Comparison of ENCODE assay signal across 23 mouse cellular contexts in the genomic region with DNA sequence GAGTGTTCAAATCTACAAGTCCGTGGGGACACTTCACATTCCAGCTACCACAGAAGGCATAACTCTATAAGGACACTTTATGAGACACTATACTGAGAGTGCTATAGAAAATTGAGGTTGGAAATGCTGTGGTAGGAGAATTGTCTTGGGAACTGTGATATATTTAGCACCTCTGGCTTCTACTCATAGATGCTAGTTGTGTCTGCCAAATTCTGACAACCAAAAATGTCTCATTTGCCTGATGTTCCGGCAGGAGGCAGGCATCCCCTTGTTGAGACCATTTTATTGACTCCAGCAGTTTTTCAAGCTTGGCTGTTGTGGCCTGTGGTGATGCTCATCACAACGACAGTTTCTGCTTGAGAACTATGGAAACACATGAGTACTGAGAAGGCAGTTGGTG.
DNase-seq lines count a peak whose midpoint lies in the region; ATAC-seq and TF ChIP-seq lines count a peak whose summit lies in the region.
"Had no signal": no experiment of that assay in that cellular context is flagged by ENCODE, and none has a peak within 500 bp of the region (broad histone marks: within the 10 kb centered on the region; RNA-seq: fewer than 3 reads in every experiment).

No protein-coding gene starts in this region.

- no peak overlapping the region for H3K4me2 ChIP-seq in intestine, postnatal 0 days (replicated peaks; ENCODE audit: low read depth)
- no peak overlapping the region for H3K4me2 ChIP-seq in intestine, embryonic 15.5 days (replicated peaks)
- no peak overlapping the region for H3K4me2 ChIP-seq in limb, embryonic 11.5 days (ENCODE audit: low read depth, severe bottlenecking)
- no peak overlapping the region for H3K4me2 ChIP-seq in stomach, postnatal 0 days (replicated peaks; ENCODE audit: low read depth)
- H3K4me2 ChIP-seq: embryonic facial prominence, embryonic 12.5 days; forebrain, embryonic 13.5 days; hindbrain, embryonic 14.5 days; liver, embryonic 11.5 days had no signal

- DNase-seq in limb, embryonic 11.5 days (ENCODE audit: low spot score), result peak; percentile 5
- DNase-seq in limb, embryonic 10.5 days (ENCODE audit: low spot score), result no peak
- DNase-seq in adipocyte (ENCODE audit: low spot score), result peak; percentile 58
- DNase-seq in stomach, postnatal 0 days (ENCODE audit: low spot score), result no peak
- DNase-seq in urinary bladder, postnatal 36 days (ENCODE audit: low spot score in 2 of 2), result no peak
- DNase-seq: B cell, adult 2 months; cerebellum, adult 2 months; gastrocnemius, adult 2 months; heart, adult 11 months; heart, postnatal 36 days; lung, adult 2 months; retina, postnatal 1 day; thymus, postnatal 36 days had no signal

- WGBS in intestine, postnatal 0 days, result 76% methylated on average over 3 of the region's 3 CpGs
- 80% methylated on average over 3 of the region's 3 CpGs for WGBS in intestine, embryonic 15.5 days
- WGBS in limb, embryonic 11.5 days, result 85% methylated on average over 3 of the region's 3 CpGs
- 91% methylated on average over 3 of the region's 3 CpGs for WGBS in limb, embryonic 10.5 days
- WGBS in stomach, postnatal 0 days, result 74% methylated on average over 3 of the region's 3 CpGs

- no peaks in the 10 kb centered on the region for H3K4me1 ChIP-seq in intestine, postnatal 0 days (replicated peaks; ENCODE audit: control insufficient read depth, insufficient read depth, low read length)
- no peaks in the 10 kb centered on the region for H3K4me1 ChIP-seq in intestine, embryonic 15.5 days (replicated peaks)
- H3K4me1 ChIP-seq in limb, embryonic 11.5 days (ENCODE audit: control insufficient read depth, insufficient read depth, low read length), result no peaks in the 10 kb centered on the region
- peaks cover 7% of the 10 kb centered on the region; the same call in 1 of the 2 replicates for H3K4me1 ChIP-seq in limb, embryonic 10.5 days
- no peaks in the 10 kb centered on the region for H3K4me1 ChIP-seq in stomach, postnatal 0 days (replicated peaks; ENCODE audit: control insufficient read depth, insufficient read depth)
- H3K4me1 ChIP-seq: embryonic facial prominence, embryonic 12.5 days; midbrain, embryonic 10.5 days had no signal

- 0 out of 2 replicates have a peak, but pooled peaks have one; percentile 11 for TF ChIP-seq CTCF in intestine, postnatal 0 days (IDR thresholded peaks at IDR 0.05; ENCODE audit: low read depth)
- peak; percentile 27; the same call in 1 of the 2 replicates for TF ChIP-seq CTCF in stomach, postnatal 0 days (IDR thresholded peaks at IDR 0.05; ENCODE audit: low read depth)

- H3K36me3 ChIP-seq in intestine, postnatal 0 days (ENCODE audit: control insufficient read depth, insufficient read depth), result no peaks in the 10 kb centered on the region
- no peaks in the 10 kb centered on the region for H3K36me3 ChIP-seq in intestine, embryonic 15.5 days
- H3K36me3 ChIP-seq in limb, embryonic 11.5 days (ENCODE audit: control insufficient read depth, insufficient read depth, low read length), result no peaks in the 10 kb centered on the region
- H3K36me3 ChIP-seq in limb, embryonic 10.5 days, result no peaks in the 10 kb centered on the region
- no peaks in the 10 kb centered on the region for H3K36me3 ChIP-seq in stomach, postnatal 0 days (ENCODE audit: control insufficient read depth, insufficient read depth, low read length)
- H3K36me3 ChIP-seq: embryonic facial prominence, embryonic 12.5 days; midbrain, embryonic 10.5 days had no signal

- H3K27me3 ChIP-seq in intestine, postnatal 0 days (replicated peaks; ENCODE audit: control insufficient read depth, insufficient read depth, low read length), result no peaks in the 10 kb centered on the region
- no peaks in the 10 kb centered on the region for H3K27me3 ChIP-seq in intestine, embryonic 15.5 days (replicated peaks)
- H3K27me3 ChIP-seq in limb, embryonic 11.5 days (ENCODE audit: control insufficient read depth, insufficient read depth, low read length), result no peaks in the 10 kb centered on the region
- H3K27me3 ChIP-seq in limb, embryonic 10.5 days (ENCODE audit: low read depth, poor library complexity, severe bottlenecking), result no peaks in the 10 kb centered on the region
- H3K27me3 ChIP-seq in stomach, postnatal 0 days (ENCODE audit: control insufficient read depth, insufficient read depth, low read length), result no peaks in the 10 kb centered on the region
- H3K27me3 ChIP-seq: embryonic facial prominence, embryonic 12.5 days; forebrain, embryonic 13.5 days had no signal

- no peak overlapping the region for H3K9ac ChIP-seq in intestine, postnatal 0 days (ENCODE audit: low read depth, low read length)
- no peak overlapping the region for H3K9ac ChIP-seq in intestine, embryonic 15.5 days
- H3K9ac ChIP-seq in limb, embryonic 11.5 days (ENCODE audit: low read length), result no peak overlapping the region
- H3K9ac ChIP-seq in stomach, postnatal 0 days (ENCODE audit: low read length), result no peak overlapping the region
- H3K9ac ChIP-seq: embryonic facial prominence, embryonic 12.5 days; forebrain, embryonic 13.5 days; hindbrain, embryonic 14.5 days had no signal

- H3K27ac ChIP-seq in intestine, postnatal 0 days (ENCODE audit: low read depth, low read length), result no peak overlapping the region
- H3K27ac ChIP-seq in intestine, embryonic 15.5 days, result no peak overlapping the region
- no peak overlapping the region for H3K27ac ChIP-seq in limb, embryonic 11.5 days (replicated peaks; ENCODE audit: low read depth, low read length)
- no peak overlapping the region for H3K27ac ChIP-seq in limb, embryonic 10.5 days
- no peak overlapping the region for H3K27ac ChIP-seq in stomach, postnatal 0 days (replicated peaks)
- H3K27ac ChIP-seq: embryonic facial prominence, embryonic 12.5 days; forebrain, embryonic 13.5 days; gastrocnemius, adult 2 months; hindbrain, embryonic 14.5 days; macrophage; midbrain, embryonic 10.5 days had no signal

- H3K4me3 ChIP-seq in intestine, postnatal 0 days (ENCODE audit: low read depth, low read length), result no peak overlapping the region
- no peak overlapping the region for H3K4me3 ChIP-seq in intestine, embryonic 15.5 days (replicated peaks)
- H3K4me3 ChIP-seq in limb, embryonic 11.5 days (ENCODE audit: low read depth, low read length), result no peak overlapping the region
- no peak overlapping the region for H3K4me3 ChIP-seq in limb, embryonic 10.5 days
- no peak overlapping the region for H3K4me3 ChIP-seq in stomach, postnatal 0 days (ENCODE audit: low read depth, low read length)
- H3K4me3 ChIP-seq: embryonic facial prominence, embryonic 12.5 days; erythroblast, embryonic 14.5 days; forebrain, embryonic 13.5 days; gastrocnemius, adult 2 months; midbrain, embryonic 10.5 days had no signal

- no peak for TF ChIP-seq EP300 in stomach, postnatal 0 days (optimal IDR thresholded peaks at IDR 0.05)

- no peak for ATAC-seq in intestine, postnatal 0 days
- ATAC-seq in intestine, embryonic 15.5 days, result no peak
- ATAC-seq in limb, embryonic 11.5 days (ENCODE audit: insufficient number of reproducible peaks, low FRiP score, low TSS enrichment, low read depth), result no peak
- no peak for ATAC-seq in stomach, postnatal 0 days (ENCODE audit: low FRiP score, low TSS enrichment)
- ATAC-seq: forebrain, embryonic 13.5 days; intestine, embryonic 16.5 days had no signal

- no peaks in the 10 kb centered on the region for H3K9me3 ChIP-seq in intestine, postnatal 0 days (ENCODE audit: control insufficient read depth)
- H3K9me3 ChIP-seq in intestine, embryonic 15.5 days, result no peaks in the 10 kb centered on the region
- H3K9me3 ChIP-seq in limb, embryonic 11.5 days (ENCODE audit: control insufficient read depth, low read length), result no peaks in the 10 kb centered on the region
- H3K9me3 ChIP-seq in limb, embryonic 10.5 days (replicated peaks), result no peaks in the 10 kb centered on the region
- no peaks in the 10 kb centered on the region for H3K9me3 ChIP-seq in stomach, postnatal 0 days (ENCODE audit: control insufficient read depth, low read length)
- H3K9me3 ChIP-seq: embryonic facial prominence, embryonic 12.5 days; forebrain, embryonic 13.5 days; midbrain, embryonic 10.5 days had no signal

Comparison
In these comparisons a context has a peak if more than half of its experiments do, and no peak if none do; other contexts are left out.
1. DNase-seq: peak in limb, embryonic 11.5 days (single experiment) and adipocyte (single experiment); none in limb, embryonic 10.5 days (single experiment), stomach, postnatal 0 days (single experiment) and urinary bladder, postnatal 36 days (0 of 2).